Mouse (Mus musculus): ENCODE measurements around the gene Ttc5.

DNA sequence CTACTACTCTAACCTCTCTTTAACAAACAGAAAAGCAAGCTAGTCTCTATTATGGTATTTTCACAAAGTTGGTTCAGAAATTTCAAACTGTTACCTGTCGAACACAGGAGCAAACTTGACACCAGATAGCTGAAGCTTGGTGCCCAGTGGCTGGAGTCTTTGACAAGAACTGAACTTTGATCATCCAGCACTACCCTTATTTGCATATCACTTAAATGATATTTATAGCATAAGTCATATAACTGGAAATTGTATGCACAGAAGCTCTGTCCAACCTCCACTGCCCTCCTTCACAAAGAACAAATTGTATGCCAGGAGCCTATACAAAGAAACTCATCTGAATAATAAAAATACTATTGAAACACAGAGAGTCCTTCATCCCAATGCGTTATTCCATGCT is 43.7 kb downstream of the Ttc5 start:
- TF ChIP-seq POLR2A (IDR thresholded peaks at IDR 0.05; ENCODE audit: borderline replicate concordance, low read depth, low read length) (no peak), CTCF (IDR thresholded peaks at IDR 0.05; ENCODE audit: low read depth, low read length) (no peak)
